Mouse (Mus musculus) cerebellum, adult 11-12 months (tissue): ENCODE data around the gene Gdpd1.

ENCODE experiments used
- DNase-seq: peaks from one replicate; pipeline ENCODE4 v3.0.0; 2022

The Gdpd1 gene

DNA sequence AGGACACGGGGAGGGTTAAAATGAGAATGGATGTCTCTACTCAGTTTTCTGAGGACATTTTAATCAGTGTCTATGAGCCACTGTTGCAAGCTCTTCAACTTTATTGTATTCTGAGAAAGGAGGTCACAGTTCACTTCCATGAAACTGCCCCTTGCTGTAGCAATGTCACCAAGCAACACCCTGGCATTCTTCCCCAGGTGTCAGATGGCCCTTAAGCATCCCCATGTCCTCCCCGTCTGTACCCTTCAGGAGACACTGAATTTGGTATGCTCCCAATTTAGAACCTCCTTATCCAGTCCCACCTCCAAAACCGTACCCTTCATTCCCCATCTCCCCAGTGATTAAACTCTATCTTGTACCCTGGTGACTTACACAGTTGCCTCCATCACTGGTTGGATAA, 88.9 kb downstream of the Gdpd1 start:
- DNase-seq, result peak; percentile 62
